Mouse (Mus musculus) left cerebral cortex, adult 11 months (tissue): Measurements from ENCODE around the gene Slc9a3r2.
A peak's percentile ranks its signal among the peaks of the same experiment; 100 is the strongest.
"Not testable (repeated sequence)": the region's sequence is repeated elsewhere in the genome, so short reads cannot be mapped to it uniquely, and the experiment has no call there.

Experiments
- DNase-seq: peaks from one replicate; pipeline ENCODE4 v3.0.0; 2022; ENCODE audit warnings: low spot score

Slc9a3r2 gene

DNA sequence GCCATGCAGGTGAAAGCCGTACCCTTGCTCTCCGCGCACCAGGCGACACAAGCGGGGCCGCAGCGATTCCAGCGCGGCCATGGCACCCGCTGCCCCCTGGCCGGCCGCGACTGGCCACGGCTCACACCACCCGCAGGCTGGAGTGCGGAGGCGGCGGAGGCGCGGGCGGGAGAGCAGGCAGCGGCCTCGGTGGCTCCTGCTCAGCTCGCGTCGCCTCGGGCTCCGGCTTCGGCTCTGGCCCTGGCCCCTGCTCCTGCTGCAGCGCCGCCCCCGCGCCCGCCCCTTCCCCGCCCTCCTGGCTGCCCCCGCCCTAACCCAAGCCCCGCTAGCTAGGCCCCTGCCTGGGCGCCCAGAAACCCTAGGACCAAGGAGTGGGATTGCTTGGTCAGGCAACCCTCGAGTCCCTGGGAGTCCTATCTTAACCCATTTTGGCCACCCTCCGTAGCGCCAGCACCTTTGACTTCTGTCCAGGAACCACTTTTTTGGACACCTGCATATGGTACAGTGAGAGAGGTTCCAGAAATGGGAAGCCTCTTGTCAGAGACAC lies at the start of gene Slc9a3r2:
Gene Slc9a3r2 (minus strand): TSS at position 258 of the 547 bp plus-strand sequence.
- no peak for DNase-seq

DNA sequence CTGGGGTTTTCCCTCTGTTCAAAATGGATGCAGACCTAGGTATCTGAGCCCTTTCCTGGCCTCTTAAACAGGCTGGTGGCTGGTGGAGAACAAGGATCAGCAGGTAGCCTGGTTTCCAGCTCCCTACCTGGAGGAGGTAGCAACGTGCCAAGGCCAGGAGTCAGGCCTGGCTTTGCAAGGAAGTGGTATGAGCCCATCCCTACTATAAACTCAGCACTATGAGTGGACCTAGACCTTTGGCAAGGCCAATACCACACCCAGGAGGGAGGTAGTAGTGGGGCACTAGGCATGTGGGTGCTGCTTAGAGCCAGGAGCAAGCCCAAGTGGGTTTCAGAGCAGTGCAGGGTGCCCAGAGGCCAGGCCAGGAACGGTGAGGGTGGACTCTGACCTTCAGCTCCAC lies 49.3 kb upstream of the Slc9a3r2 start:
- no peak for DNase-seq

DNA sequence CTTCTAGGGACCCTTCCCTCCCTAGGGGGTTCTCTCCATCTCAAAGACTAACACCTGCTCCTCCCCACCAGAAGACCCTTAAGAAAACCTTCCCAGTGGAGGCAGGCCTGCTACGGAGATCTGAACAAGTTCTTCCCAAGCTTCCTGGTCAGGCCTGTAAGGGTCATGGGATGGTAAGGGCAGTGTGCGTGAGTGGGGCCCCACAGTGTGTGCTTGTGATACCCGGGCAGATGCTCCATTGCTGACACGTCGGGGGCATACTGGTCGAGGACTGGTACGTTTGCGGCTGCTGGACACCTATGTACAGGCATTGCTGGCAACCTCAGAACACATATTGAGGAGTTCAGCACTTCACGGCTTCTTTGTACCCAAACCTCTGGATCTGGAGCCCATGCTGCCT lies 48.6 kb upstream of the Slc9a3r2 start:
- DNase-seq, result no peak

DNA sequence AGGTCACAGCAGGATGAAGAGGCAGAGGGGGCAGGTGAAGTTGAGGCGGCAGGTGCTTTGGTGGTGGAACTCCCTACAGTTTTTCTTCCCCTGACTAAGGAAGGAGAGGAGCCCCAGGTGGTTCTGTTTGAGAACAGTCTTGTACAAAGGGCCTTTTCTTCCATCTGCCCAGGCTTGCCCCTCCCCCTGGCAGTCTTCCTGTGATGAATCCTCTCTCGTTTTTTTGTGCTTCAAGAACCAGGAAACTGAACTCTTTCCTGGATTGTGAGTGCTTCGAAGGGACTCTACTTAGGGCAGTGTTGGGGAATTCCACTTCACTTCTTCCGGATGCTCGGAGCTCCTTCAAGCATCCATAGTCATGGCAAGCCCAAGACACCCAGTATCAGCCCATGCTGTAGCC lies 47.9 kb upstream of the Slc9a3r2 start:
- DNase-seq, result no peak

DNA sequence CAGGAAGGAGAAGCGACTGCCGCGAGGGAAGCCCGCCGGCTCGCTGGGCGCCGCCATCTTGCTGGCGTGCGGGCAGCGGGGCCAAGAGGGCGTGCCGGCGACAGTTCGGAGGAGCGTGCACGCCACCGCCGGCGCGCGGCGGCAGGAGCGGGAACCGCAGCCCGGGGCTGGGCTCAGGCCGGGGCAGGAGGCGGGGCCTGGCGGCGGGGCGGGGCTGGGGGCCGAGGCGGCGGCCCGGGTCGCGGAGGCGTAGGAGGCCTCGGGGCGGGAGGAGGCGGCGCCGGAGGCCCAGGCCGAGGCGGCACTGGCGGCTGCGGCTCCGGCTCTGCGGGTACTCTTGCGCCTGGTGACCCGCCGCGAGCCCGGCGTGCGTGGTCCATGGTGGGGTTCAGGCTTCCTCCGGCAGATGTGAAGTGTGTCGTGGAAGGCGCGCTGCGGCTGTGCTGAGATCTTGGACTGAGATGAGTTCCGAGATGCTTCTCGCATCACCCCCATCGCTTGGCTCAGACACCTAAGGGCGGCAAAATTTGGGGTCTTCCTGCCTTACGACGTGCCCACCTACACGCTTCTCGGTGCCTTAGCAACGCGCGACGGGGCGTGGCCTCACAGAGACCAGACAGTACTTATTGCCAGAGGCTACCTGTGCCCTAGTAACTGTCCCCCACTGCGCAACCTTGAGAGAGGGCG lies 46.0 kb upstream of the Slc9a3r2 start, which contains the start of the genes Gfer and Noxo1:
Gene Gfer (minus strand): TSS at position 146 of the 687 bp plus-strand sequence.
Gene Noxo1 (plus strand): TSS at position 224 of the 687 bp plus-strand sequence.
- peak; percentile 73 for DNase-seq

DNA sequence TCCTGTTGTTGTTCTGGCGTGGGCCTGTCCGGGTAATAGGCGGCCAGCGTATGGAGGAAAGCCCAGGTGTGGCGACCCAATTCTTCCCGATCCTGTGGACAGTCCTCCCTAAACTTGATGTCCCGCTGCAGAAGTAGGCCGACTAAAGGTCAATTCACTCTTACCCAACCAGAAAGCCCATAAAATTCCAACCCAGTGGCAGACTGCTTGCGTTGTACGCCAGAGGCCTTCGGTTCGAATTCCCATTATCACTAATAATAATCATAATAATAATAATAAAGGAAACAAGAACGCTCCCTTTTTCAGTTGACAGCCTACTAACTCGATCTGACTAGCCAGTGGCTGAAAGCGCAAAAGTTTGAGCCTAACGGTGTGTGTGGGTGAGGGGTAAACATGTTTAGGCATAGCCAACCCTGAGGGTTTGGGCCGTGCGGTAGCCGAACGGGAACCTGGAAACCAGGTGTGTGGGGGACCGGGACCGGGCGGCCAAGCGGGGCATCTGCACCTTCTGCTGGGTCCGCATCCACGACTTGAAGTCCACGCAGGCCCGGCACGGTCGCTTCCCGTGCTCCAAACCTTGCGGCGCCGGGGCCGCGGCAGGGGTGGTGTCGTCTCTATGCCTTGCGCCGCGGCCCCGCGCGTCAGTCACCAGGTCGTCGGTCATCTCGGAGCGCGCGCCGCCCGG lies 45.3 kb upstream of the Slc9a3r2 start:
- no peak for DNase-seq

DNA sequence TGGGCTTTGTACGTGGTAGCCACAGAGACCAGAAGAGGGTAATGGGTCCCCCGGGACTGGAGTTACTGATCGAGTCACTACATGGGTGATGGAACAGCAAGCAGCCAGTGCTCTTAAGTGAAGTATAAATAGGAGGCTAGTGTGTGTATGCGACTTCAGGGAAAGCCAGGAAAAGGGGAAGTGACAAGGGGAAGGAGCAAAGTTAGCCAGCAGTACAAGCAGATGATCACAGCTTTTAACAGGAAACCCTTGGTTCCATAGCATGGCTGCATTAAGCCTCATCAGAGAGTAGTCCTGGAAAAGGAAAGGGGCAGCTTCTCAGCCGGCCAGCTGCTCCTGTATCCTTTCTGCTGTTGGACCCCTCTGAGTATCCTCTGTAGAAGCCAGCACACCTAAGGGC lies 42.3 kb upstream of the Slc9a3r2 start:
- no peak for DNase-seq

DNA sequence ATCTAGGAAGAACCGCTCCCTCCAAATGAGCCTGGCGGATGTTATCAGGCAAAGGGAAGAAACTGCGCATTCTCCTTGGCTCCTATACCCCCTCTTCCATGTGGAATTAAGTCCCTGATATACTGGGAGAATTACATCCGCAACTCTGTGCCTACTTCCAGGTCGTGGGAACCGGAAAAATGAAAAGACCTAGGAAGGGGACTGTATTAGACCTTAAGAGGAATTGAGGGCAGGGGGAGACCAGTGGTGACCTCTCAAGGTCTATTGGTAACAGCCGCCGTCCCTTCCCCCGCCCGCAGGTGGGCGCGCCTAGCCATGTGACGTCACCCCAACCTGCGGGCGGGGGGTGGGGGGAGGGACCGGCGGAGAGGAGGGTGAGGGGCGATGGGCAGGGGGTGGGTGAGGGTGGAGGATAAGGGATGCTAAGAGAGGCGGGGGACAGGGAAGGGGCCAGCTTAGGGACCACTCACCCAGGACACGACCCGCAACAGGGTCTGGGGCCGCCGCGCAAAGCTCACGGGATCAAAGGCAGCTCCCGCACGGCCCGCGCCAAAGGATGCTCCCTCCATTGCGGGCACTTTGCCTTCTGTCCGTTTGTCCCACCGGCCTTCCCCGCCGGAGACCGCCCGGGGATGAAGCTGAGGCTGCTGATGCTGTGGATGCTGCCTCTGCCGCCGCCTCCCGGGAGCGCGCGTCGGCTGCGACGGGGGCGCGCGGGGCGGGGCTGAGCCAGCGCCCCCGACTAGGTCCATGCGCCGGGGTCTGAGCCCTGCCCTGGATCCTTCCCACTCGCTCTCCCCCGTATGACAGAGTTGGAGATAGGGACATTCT lies 39.3 kb upstream of the Slc9a3r2 start, which contains the start of gene Syngr3:
Gene Syngr3 (minus strand): TSS at position 705 of the 831 bp plus-strand sequence.
- no peak for DNase-seq

DNA sequence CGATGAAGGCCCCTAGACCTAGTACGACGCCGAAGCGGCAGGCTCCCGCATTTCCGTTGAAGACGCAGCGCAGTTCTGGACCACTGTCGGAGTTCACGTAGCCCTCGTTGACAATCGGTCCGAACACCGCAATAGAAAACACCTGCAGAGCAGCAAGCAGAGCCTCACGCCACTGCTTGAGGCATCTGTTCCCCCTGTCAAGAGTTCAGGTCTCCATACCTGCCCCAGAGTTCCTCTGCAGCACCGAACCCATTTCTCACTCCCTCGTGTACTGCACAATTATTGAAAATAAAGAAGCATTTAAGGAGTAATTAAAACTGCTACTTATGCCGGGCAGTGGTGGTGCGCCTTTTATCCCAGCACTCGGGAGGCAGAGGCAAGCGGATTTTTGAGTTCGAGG lies 37.5 kb upstream of the Slc9a3r2 start:
- DNase-seq, result no peak

DNA sequence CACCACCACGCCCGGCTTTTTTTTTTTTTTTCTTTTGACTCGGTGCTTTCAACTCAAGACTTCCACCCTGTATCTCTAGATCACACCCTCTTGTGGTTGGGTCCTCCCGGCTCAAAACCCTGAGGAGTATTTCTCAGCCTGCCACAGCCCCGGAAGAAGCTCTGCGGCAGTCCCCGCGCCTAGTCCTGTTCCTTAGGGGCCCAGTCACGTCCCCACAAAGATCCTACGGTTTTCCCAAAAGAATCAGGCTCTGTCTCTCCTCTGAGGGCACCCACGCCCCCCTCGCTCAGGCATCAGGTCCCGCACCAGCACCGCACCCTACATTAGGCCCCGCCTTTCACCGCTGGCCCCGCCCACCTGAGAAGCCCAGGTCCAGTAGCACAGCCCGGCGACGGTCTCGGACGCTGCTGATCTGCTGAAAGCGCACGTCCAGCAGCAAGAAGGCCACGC lies 37.0 kb upstream of the Slc9a3r2 start:
- DNase-seq, result no peak

DNA sequence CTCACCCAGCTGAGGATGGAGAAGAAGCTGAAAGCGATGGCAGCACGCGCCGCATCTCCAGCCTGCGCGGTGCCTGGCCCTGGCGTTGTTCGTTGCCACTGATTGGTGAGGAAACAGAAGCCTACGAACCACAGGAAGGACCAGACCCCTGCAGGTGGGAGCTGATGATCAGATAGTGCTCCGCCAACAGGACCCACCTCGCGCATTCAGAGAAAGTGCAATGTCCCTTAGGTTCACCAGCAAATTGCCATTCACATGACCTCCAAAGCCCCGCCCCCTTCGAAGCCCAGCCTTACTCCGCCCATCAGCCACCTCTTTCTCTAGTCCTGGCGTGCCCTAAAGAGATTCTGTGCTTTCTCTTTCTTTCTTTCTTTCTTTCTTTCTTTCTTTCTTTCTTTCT lies 36.4 kb upstream of the Slc9a3r2 start:
- no peak for DNase-seq

DNA sequence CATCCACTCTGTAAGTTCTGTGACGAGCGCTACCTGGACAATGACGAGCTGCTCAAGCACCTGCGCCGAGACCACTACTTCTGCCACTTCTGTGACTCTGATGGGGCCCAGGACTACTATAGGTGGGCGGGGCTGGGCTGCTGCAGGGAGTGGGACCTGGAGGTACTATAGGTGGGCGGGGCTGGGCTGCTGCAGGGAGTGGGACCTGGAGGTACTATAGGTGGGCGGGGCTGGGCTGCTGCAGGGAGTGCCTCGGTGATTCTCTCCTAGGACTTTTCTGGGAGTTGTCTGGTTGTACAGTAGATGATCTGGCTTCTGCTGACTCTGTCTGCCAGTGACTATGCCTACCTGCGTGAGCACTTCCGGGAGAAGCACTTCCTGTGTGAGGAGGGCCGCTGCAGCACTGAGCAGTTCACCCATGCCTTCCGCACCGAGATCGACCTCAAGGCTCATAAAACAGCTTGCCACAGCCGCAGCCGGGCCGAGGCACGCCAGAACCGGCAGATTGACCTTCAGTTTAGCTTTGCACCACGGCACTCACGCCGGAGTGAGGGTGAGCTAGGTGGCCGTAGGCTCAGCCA lies 27.5 kb upstream of the Slc9a3r2 start:
- DNase-seq, result no peak

DNA sequence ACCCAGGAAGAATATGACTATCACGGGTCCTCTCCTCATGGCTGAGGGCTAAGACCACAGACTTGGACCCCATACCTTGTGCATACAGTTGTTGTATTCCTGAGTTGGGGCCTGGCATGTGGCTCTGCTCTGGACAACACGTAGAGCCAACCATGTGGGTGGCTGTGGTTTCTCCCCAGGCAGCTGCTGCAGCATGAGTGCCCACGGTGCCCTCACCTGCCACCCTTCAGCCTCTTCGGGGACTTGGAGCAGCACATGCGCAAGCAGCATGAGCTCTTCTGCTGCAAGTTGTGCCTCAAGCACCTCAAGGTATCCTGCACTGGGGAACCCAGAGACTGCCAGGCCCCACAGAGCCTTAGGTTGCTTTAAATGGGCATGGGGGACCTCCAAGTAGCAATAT lies 26.8 kb upstream of the Slc9a3r2 start:
- no peak for DNase-seq

DNA sequence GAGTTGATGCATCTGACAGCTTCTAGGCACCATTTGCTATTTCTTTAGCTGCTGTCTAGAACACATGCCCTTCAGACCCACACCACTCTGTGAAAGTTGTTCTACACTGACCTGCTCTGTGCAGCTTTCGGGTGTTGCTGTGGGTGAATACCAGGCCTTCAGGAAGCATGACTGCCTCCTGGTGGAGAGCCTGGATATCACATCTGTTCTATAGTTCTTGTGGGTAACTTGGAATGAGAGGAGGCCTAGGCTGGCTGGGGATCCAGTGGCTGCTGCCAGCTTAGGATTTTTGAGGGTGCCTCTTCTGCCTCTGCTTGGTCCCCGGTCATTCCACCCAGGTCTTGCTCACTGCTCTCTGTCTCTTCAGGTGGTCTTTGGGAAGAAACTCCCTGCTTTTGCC lies 26.1 kb upstream of the Slc9a3r2 start:
- no peak for DNase-seq

DNA sequence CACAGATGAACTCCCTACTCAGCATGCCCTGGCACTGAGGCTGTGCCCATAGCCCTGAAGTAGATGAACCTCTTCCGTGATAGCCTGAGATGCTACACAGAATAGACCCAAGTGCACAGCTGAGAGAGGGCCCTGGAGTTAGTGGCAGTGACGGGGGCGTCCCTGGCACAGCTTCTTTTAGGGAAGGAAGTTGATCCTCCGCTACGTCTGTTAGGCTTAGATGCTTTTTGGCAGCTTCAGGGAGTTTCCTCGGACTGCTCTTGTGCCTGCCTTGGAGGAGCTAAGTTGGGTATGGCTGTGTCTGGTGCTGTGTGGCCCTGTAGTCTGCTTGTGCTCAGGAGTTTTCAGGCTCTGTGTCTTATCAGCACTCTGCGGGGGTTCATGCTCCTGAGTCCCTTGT lies 24.1 kb upstream of the Slc9a3r2 start:
- no peak for DNase-seq

DNA sequence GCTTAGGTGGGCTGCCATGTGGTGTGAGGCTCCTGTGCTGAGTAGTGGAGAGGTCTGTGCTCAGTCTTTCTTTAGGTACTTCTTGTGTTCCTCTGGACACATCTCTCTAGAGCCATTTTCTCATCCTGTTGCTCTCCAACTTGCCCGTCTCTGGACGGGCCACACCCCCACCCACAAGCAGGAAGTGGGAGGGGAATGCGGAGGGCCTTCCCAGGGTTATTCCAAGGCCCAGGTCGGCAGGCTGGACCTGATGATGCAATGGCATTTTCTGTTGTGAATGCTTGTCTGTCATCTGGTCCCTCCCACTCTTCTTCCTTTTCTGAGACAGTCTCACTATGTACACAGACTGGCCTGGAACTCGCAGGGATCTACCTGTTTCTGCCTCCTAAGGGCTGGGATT lies 22.0 kb upstream of the Slc9a3r2 start:
- no peak for DNase-seq

DNA sequence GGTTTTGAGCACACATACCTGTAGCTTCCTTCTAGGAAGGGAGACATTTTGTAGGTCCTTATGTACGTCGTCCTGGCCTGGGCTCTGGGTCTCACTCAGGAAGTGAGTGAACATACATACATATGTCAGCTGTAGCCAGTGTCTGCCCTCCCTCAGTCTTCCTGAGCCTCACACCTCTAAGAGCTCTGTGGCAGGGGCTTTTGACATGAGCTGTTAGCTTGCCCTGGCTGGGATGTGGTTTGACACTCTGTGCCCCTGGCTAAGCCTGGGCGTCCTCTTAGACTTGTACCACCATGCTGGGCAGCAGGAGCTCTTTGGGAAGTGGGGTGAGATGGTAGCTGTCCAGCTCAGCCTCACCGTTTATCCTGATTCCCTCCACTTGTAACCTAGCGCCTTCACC lies 21.2 kb upstream of the Slc9a3r2 start:
- no peak for DNase-seq

DNA sequence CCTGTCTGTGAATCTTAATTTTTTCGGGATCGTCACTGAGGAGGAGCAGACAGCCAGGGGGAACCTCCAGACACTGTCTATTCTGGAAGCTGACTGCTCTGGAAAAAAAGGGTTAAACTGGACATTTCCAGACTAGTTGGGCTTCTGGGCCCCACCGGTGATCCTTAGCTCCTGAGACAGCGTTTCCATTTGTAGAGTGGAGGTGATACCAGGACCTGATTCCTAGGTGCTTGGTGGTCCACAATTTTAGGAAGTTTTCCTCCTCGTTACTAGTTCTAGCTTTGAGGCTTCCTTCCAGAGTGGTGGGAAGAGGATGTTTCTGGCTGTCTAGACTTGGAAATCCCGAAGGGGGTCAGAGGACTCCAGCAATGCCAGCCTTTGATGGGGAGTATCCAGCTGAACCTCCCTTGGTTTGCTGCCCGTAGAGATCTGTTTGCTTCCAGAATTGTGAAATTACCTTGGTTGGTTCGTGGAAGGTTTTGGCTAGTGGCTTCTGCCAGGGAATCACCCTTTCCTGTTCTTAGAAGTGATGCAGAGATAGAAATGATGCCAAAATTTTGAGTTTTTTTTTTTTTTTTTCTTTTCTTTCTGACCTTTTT lies 20.2 kb upstream of the Slc9a3r2 start:
- DNase-seq, result no peak

DNA sequence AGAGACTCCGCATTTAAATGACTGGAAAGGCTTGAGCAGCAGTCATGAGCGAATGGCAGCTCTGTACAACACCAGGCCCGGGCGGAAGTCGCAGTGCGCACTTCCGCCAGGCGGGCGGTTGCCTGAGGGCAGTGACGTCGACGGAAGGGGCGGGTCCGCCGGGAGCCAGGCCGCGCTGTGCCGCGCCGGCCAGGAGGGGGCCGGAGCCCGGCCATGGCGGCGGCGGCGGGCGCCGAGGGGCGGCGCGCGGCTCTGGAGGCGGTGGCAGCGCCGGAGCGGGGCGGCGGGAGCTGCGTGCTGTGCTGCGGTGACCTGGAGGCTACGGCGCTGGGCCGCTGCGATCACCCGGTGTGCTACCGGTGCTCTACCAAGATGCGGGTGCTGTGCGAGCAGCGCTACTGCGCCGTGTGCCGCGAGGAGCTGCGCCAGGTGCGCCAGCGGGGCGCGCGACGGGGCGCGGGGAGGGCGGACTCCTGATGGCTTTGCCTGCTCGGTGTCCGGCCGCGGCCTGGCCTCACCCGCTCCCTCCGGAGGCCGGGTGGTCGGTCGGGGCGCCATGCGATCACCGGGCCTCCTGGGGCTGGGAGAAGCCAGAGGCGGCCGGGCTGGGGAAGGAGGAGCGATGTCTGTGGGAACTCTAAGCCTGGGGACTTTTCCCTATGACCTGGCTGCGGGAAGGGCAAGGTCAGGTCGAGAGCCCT lies 19.6 kb upstream of the Slc9a3r2 start, which contains the start of gene Zfp598:
Gene Zfp598 (plus strand): TSS at position 143 of the 701 bp plus-strand sequence.
- DNase-seq, result peak; percentile 88

DNA sequence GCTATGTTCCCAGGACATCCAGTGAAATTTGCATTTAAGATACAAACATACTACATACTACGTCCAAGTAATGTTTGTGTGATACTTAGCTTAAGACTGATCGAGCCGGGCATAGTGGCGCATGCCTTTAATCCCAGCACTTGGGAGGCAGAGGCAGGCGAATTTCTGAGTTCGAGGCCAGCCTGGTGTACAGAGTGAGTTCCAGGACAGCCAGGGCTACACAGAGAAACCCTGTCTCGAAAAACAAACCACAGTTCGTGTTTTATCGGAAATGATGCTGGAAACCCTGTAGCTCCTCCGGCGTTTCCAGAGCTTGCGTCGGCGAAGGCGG lies 19.1 kb upstream of the Slc9a3r2 start:
- DNase-seq, result not testable (repeated sequence)

DNA sequence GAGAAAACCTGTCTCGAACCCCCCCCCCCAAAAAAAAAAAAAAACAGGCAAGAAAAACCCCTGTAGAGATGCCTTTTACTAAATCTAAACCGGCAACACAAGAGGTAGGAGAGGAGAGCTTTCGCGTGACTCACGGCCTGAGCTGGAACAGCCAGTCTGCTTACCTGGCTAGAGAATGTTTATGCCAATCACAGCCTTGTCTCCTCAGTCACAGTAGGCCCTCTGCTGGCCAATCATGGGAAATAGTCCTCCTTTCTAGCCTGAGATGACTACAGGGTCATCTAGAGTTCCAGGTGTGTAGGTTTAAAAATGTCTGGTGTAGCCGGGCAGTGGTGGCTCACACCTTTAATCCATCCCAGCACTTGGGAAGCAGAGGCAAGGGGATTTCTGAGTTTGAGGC lies 17.3 kb upstream of the Slc9a3r2 start:
- DNase-seq, result no peak
